Mouse (Mus musculus) E14TG2a.4 (cell line): Measurements from ENCODE around the gene Gabrb1.

Experiments used
- CTCF ChIP-seq: conservative IDR thresholded peaks from 2 replicates; pipeline ENCODE4 v1.5.1; 2014; ENCODE audit warnings: low read length
- NANOG ChIP-seq: IDR thresholded peaks from 2 replicates; pipeline ENCODE4 v1.6.1; 2014; ENCODE audit warnings: borderline replicate concordance, low read length, mixed read lengths

GRCm38 (mm10) chr5:71614311-71614710 lies 43.6 kb upstream of the Gabrb1 start:
- TF ChIP-seq CTCF, result no peak
- TF ChIP-seq NANOG, result no peak
